Mouse (Mus musculus) layer of hippocampus, postnatal 36 days (tissue): ENCODE data around the gene Chrm4. TPM values are rescaled to one million over a fixed set of nuclear protein-coding genes. Genes with fewer than 3 reads are reported as not detected.

ENCODE experiments used
- DNase-seq, 2 experiments: peaks; one replicate each; pipeline ENCODE4 v3.0.0; 2022
- total RNA-seq, 2 experiments: library from RNA; stranded (reverse); gene quantifications; 2 replicates each; pipeline ENCODE4 v1.2.3; 2021

The Chrm4 gene
- total RNA-seq, 2 experiments from 2014 or later = 25.7 to 28.6 TPM

DNA sequence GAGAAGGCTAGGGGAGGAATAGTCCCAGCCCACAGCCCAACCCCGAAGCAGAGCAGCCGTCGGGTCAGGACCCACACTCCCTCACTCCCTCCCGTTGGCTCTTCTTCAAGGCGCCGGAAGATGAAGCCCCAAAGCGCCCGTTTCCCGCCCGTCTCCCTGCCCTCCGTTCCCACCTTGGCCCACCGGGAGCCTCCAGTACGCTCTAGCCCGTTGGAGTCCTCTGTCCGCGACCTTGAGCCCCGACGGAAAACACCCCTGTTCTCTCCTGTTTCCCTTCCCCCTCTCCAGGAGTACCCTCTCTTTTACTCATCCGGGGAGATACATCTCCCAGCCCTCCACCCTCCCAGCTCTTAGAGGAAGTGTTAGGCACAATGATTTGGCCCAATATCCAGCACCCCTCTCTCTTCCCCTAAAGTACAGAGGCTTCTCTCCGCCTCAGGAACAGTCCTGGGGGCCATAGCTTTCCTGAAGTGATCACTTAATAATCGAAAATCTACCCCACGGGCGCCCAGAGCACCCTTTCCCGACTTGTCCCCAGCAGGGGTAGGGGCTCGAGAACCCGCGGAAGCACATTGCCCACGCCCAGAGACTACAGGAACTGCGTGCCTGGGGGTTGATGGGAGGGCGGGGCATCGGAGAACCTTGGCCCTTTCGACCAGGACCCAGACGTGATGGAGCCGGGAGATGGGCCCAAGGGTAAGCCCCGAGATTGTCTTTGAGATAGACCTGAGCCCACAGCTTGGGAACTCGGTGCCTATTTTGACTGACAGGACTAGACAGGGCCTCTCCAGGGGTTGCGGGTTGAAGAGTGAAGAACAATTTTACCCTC is 4.2 kb upstream of the Chrm4 start:
- peak in 1 of 2 experiments; percentile 35 for DNase-seq

DNA sequence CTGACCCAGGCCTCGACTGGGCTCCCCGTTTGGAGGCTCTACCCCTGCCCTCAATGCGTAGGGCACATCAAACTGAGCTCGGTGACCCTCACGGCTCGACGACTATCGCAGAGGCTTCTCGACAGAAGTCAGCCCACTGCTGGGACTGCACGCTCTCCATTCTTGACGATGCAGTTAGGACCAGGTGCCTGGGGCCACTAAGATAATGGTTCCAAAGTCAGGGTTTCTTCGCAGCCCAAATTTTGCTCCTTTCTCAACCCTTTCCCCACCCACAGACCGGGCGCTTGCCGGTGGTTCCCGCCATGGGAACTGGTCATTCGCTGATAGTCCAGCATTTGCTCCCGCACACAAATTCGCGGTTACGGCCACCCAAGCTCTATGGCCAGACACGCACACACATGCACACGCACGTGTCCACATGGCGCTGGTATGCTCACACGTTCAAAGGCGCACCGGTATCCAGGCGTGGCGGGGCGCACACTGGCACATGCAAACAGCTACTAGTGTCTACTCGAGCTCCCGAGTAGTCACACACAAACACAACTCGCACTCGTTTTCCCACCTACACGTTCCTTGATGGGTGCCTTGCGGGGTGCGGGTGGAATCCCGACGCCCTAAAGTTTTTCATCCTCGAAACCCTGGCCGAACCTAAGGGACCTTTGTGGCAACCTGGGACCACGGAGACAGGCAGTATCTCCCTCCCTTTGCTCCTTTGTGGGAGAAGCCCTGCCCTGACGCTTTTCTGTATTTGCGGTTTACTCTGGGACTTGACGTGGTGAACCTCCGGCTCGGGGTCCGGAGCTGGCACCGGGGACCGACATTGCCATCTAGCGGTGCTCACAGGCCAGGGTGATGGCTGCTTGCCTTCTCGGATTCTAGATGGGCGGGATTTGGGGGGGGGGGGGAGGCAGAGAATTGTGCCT is 3.4 kb upstream of the Chrm4 start:
- peak; percentile 67 to 69 for DNase-seq

DNA sequence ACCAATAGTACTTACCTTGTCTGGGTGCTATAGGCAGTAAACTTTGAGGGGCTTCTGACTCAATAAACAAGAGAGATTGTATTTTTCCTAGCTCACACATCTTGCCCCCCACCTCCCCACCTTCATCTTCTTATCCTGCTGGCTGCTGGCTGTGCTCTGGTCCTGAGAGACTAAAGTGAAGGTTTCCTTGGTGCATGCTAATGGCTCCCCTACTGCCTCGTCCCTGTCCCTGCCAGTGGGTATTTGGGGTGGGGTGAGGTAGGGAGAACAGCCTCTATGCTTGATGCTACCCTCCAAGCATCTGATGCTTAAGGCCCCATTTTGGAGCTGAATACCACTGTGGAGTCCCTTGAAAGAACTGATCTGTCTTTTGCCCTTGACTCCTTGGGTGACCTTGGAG is 2.3 kb upstream of the Chrm4 start:
- DNase-seq = no peak

DNA sequence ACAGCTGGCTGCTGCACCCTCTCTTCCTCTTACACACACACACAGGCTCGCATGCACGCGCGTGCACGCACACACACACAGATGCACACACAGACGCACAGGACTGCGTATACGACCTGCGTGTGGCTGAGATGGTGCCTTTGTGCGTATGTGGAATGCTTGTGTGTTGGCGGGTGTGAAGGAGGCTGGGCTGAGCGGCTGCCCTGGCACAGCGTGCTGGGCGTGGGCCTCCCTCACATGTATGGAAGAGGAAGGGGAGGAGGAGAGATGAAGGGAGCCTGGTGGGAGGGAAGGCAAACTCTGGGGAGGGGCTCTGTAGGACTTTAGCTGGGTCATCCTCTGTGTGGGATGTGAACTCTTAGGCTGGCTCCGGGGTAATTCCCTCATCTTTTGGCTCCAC is 1.6 kb upstream of the Chrm4 start:
- DNase-seq = peak in 1 of 2 experiments; percentile 48

DNA sequence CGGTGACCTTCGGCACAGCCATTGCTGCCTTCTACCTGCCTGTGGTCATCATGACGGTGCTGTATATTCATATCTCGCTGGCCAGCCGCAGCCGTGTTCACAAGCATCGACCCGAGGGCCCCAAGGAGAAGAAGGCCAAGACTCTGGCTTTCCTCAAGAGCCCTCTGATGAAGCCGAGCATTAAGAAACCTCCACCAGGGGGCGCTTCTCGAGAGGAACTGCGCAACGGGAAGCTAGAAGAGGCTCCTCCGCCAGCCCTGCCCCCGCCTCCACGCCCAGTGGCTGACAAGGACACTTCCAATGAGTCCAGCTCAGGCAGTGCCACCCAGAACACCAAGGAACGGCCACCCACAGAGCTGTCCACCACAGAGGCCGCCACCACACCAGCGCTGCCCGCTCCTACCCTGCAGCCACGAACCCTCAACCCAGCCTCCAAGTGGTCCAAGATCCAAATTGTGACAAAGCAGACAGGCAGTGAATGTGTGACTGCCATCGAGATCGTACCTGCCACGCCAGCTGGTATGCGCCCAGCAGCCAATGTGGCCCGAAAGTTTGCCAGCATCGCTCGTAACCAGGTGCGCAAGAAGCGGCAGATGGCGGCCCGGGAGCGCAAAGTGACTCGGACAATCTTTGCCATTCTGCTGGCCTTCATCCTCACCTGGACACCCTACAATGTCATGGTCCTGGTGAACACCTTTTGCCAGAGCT is 931 bp downstream of the Chrm4 start:
- DNase-seq = peak; percentile 70 to 72

DNA sequence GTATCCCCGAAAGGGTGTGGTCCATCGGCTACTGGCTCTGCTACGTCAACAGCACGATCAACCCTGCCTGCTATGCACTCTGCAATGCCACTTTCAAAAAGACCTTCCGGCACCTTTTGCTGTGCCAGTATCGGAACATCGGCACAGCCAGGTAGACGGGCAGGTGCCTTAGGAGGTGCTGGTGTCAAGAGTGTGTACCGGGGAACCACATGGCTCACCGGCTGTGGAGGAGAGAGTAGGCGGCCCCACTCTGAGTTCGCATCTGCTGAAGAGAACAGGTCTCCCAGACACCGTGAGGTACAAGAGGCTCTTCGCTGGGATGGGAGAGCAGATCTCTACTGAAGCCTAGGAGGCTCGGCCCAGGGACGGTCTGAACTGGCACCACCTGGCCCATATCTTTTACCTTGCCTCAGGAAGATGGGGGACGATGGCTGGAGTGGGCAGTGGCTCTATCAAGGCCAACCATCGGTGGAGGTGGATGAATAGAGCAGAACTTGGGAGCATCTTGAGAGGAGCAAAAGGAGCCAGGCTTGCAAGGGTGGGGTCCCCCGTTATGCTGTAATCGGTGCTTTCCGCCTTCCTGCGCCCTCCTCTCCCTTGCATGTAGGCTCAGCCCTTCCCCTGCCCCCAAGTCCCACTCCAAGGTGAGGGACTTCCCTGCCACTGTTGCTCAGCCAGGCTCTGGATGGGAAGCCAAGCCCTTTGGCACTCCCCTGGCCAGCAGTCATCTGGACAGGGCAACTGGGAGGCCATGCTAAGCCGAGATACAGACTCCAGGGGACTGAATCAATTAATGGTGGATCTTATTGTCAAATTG is 1.7 kb downstream of the Chrm4 start:
- peak in 1 of 2 experiments; percentile 41 for DNase-seq

DNA sequence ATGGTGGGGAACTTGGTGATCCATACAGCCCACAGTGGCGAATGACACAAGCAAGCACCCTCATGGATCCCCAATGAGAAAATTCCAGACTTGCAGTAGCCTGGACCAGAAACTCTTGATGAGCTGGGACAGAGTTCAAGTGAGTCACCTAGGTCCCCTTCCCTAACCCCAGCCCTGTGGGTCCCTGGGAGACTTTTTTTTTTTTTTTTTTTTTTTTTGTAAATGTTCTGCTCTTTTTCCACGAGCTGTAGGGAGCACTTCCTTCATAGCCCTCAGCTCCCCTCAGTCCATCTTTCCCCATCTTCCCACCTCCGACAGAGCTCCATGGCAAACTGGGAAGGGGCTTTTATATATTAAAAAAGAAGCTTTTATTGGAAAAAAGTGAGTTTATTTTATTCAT is 2.4 kb downstream of the Chrm4 start:
- no peak for DNase-seq

DNA sequence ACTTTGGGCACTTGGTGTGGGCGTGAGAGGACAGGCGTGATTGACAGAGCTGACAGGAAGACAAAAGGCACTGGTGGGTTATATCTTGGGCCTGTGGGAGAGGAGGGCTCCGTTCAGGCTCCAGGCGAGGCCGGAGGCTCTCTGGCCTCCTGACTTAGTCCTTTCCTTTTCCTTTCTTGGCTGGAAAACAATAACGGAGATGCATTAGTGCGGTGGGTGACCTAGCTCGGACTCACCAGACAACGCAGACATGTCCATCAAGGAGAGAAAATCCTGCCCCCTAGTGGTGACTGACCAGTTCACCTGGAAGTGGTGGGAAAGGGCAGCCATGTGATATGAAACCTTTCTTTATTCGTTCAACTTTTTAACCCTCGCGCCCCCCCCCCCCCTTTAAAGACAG is 2.9 kb downstream of the Chrm4 start:
- DNase-seq = peak in 1 of 2 experiments; percentile 28

DNA sequence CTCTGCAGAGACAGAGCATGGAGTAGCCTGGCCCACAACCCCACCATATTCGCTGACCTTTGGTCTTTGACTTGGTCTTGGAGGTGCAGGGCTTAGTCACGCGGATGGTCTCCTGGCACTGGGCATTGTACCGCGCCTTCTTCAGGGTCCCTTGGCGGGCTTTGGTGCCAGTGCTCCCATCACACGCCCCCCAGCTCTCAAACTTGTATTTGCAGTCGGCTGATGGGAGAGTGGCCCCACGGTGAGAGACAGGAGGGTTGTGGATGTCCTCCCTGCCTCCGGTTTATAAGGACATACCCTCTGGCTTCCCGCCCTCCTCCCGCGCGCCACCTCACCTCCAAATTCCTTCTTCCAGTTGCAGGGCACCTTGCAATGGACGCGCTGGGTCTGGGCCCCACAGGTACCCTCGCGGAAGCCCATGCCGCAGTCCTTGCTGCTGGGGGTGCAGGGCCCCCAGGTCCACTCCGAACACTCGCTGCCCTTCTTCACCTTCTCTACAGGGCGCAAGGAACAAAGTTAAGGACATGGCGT is 3.8 kb downstream of the Chrm4 start:
- DNase-seq = peak in 1 of 2 experiments; percentile 4

DNA sequence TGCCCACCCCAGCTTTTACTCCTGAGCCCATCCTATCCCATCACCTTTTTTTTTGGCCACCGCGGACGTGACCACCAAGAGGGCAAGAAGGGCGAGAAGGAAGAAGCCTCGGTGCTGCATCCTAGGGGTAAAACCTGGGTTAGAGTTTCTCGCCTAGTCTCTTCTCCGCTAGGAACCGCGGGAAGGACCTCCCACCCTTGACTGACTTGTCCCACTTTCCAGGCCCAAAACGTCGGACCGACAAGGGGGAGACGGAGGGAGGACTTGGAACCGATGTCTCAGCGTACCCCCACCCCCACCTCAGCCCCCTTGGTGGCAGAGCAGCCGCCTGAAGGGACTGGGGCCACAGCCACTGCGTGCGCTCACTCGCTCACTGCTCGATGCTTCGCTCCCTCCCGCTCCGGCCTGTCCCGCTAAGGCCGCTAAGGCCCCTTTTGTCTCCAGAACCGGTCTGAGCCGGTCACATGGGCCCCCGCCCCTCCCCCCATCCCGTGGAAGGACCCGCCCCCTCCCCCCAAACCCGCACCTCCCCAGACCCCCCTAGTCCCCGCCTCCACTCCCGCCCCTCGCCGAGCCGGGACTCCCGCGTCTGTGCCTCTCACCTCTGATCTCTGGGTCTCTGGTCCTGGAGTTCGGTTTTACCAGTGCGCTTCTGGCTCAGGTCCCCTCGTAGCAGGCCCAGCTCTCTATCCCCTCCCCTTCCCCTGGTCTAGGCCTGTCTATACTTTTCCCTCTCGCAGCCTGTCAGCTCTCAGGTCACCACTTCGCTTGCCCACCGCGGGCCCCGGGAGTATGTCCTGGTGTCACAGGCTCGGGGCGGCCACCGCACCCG is 4.5 kb downstream of the Chrm4 start:
- no peak for DNase-seq

DNA sequence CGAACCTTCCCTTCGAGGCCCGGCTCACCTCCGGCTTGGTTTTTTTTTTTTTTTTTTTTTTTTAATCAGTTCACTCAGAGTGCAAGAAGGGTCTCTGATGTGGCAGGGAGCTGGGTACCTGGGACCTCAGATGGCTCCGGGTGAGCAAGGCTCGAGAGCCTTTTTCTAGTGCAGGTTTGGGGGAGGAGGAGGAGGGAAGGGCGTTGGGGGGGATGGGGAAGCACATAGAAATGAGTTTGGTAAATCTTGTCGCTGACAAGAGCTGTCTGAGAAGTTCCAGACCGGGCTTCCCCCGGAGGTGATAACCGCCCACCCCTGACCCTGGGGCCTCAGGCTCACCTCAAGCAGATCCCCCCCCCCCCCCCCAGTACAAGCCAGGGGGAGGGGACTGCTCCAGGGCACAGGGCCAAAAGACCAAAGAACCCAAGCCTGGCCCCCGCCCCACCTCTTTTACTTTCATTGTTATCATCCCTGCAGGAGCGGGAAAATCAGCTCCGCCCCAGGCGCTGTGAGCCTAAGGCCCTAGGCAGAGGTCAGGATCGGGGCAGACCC is 5.2 kb downstream of the Chrm4 start, which contains the start of gene Mdk:
Mdk (minus strand) TSS at position 138 of the 552 bp plus-strand sequence.
- DNase-seq = no peak

DNA sequence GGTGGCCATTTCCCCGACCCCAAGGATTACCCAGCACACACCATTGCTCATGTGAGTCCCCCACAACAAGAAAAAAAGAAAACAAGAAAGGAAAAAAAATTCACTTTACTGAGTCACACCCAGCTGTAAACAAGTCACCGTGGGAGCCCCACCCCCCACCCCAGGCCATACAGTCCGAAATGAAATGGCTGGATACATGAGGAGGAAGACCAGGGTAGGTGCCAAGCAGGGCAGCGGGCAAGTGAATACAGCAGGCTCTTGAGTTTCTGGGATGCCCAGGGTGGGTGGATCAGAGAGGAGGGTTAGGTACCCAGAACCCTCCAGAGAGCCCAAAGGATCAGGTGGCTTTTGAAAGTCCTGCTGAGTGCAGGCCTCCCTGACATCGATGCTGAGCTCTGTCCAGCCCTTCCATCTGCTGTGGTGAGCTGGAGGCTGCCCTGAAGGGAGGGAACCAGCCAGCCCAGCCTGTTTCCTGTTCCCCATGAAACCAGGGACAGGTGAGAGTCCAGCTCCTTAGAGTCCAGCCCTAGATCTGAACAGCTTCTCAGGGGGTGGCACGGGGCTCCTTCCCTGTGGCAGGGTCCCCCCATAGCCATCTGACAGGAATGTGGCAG is 5.8 kb downstream of the Chrm4 start:
- no peak for DNase-seq

DNA sequence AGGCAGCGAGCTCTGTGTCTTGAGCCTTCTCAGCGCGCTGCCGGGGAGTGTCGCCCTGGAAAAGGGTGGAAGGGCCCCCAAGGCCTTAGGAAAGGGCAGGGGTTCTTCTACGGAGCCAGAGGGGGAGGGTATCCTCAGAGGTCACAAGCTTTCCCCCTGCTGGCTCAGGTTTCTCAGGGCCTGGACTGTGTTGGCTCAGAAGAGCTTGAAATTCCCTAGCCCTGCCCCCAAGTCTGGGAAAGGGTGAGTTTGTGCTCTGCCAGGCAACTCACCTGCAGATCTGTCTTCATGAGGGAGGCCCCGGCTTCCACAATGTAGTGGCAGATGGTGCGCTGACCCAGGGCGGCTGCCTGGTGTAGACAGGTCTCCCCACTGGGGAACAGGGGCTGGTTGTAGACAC is 6.4 kb downstream of the Chrm4 start:
- DNase-seq = no peak

DNA sequence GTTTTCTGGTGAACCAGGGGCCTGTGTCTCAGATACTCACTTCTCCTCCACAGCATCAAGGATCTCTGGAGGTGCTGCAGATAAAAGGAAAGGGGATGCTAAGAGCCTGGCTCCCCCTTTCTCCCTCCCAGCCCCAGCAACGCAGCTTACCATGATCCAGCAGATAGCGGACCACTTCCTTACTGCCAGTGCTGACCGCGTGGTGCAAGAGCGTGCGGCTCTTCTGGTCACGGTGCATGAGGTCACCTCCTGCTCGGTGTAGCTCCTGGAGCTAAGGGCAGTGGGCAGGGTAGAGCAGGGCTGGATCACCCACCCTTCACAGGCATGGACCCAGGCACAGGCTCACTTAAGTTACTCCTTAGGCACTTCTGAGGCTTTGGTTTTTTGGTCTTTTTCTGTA is 7.0 kb downstream of the Chrm4 start:
- DNase-seq = no peak

DNA sequence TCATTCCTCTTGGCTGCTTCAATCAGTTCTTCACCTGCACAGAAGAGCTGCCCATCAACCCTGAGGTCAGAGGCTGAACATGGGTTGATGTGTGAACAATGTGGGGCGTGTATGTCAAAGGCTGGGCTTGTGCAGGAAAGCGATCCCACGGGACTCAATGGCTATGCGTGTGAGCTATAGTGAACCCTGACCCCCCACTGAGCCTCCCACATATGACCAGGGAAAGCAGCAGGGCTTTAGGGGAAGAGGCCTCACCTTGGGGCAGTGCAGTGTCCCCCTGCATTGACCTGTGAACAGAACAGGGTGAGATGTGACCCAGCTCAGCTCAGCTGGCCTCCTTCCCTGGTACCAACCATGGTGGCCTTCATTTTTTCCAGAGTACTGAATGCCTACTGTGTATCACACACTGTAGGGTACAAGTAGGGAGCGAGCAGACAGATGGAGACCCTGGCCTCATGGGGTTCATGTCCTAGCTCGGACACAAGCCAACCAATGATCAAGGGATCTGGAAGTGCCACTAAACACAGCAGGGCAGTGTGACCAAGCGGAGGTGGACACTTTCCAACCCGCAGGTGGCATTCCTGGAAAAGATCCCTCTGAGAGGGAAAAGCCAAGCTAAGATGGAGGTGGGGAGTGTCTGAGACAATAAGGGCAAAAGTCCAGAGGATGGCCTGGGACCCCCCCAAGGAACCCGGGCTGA is 7.9 kb downstream of the Chrm4 start:
- no peak for DNase-seq

DNA sequence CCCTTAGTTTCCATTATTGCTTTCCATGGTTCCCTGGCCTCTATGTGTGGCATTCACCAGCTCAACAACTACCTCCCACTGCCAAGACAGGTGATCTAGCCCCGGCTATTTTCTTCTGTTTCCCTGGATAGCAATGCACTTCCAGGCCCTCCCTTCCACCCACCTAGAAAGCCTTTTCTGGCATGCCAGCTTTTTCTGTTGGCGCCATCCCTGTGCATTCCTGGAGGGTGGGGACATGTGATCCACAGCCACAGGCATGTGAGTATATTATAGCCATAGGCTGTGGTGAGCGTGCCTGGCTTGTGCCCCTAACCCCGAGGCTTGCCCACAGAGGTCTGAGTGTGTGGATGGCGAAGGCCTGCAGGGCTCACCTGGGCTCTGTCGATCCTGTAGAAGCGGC is 9.1 kb downstream of the Chrm4 start:
- no peak for DNase-seq

DNA sequence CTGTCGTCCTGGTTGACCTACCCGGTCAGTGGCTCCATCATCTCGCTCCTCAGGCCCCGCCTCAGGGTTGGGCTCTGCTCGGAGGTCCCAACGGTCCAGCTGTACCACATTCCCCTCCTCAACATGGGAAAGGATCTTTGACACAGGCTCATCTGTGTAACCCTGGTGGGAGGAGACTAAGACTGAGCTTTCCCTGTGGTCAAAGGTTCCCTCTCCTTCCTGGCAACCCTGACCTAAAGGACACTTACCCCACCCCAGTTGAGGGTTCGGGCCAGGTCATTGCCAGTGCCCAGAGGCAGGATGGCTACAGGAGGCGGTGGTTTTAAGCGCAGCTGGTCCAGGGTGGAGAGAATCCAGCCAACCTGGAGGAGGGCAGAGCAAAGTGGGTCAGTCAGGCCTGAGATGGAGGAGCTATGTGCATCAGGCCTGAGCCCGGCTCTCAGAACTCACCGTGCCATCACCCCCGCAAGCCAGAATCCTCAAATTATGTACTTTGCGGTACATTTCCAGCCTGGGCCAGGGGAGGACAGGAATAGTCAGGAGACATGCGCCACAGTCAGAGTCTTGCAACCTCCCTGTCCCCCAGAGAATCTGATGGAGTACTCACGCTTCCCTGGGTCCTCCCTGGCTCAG is 12.4 kb downstream of the Chrm4 start:
- DNase-seq = no peak

DNA sequence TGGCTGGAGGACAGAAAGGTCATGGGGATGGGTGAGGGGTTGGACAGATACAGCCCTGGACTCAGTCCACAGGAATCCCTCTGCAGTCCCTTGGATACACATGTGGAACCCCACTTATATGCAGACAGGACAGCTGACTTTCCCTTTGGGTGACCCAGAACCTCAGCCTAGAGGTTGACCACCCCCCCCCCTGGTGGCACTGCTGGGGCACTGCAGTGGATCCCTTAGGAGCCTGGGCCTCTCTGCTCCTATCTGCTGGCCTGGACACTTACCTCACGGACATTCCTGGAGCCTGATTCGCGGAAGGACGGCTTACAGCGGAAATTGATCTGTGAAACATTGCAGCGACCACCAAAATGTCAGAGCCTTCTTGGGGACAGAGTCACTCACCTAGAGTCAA is 15.3 kb downstream of the Chrm4 start:
- DNase-seq = no peak
